Mouse (Mus musculus) E14TG2a.4 (cell line): ENCODE data around the gene Stat5a.

Experiments
- CTCF ChIP-seq: conservative IDR thresholded peaks from 2 replicates; pipeline ENCODE4 v1.5.1; 2014; ENCODE audit warnings: low read length
- NANOG ChIP-seq: IDR thresholded peaks from 2 replicates; pipeline ENCODE4 v1.6.1; 2014; ENCODE audit warnings: borderline replicate concordance, low read length, mixed read lengths

- TF ChIP-seq CTCF (no peak), NANOG (no peak)
Measured at GRCm38 (mm10) chr11:100828676-100829151, 30.4 kb upstream of the Stat5a start.
